Mouse (Mus musculus) liver, embryonic 14.5 days (tissue): ENCODE measurements around the gene Kif1c.

Experiments
- CTCF ChIP-seq: IDR thresholded peaks from 2 replicates; pipeline ENCODE4 v1.5.1; 2016; ENCODE audit warnings: antibody characterized with exemption, low read depth, control low read depth
- EP300 ChIP-seq: IDR thresholded peaks from 2 replicates; pipeline ENCODE4 v1.6.1; 2016; ENCODE audit warnings: antibody characterized with exemption, low read depth

GRCm38 (mm10) chr11:70753146-70753545 is 52.8 kb downstream of the Kif1c start:
- no peak for TF ChIP-seq CTCF
- no peak for TF ChIP-seq EP300
